ENCODE assay signal across 8 mouse cellular contexts in genomic region chr4:32984801-32985675, GRCm38 (mm10). TPM values are rescaled to one million over a fixed set of nuclear protein-coding genes. Genes with fewer than 3 reads are reported as not detected.
DNase-seq lines count a peak whose midpoint lies in the region; ATAC-seq and TF ChIP-seq lines count a peak whose summit lies in the region.

No protein-coding gene starts in this region.

- intact Hi-C loops in gastrocnemius, adult 2 months (cut with DNase I): loop anchor here (5.0 kb wide), 1 partner anchor 32 kb away; no protein-coding TSS in a partner anchor
- intact Hi-C loops in gastrocnemius, postnatal 36 days (cut with DNase I): loop anchor here (5.0 kb wide), 1 partner anchor 32 kb away; no protein-coding TSS in a partner anchor

- peak; percentile 28; the same call in 1 of the 2 replicates for TF ChIP-seq CTCF in gastrocnemius, adult 2 months (IDR thresholded peaks at IDR 0.05)
- TF ChIP-seq CTCF in intestine, postnatal 0 days (IDR thresholded peaks at IDR 0.05; ENCODE audit: low read depth): peak; percentile 63

- H3K27me3 ChIP-seq in forebrain, embryonic 11.5 days (ENCODE audit: control insufficient read depth, insufficient read depth, low read length): no peaks in the 10 kb centered on the region; the same call in 1 of the 2 replicates
- no peaks in the 10 kb centered on the region for H3K27me3 ChIP-seq in intestine, postnatal 0 days (replicated peaks; ENCODE audit: control insufficient read depth, insufficient read depth, low read length)
- H3K27me3 ChIP-seq in myocyte (ENCODE audit: control insufficient read depth, insufficient read depth, insufficient read length): no peaks in the 10 kb centered on the region

- ATAC-seq in forebrain, embryonic 11.5 days (replicated peaks; ENCODE audit: low FRiP score): peak; percentile 20; the same call in 1 of the 2 replicates
- ATAC-seq in intestine, postnatal 0 days: no peak

- peak overlapping the region; percentile 97 for H3K4me3 ChIP-seq in gastrocnemius, adult 2 months
- H3K4me3 ChIP-seq in forebrain, embryonic 11.5 days (ENCODE audit: low read depth, low read length): peak overlapping the region; percentile 86
- H3K4me3 ChIP-seq in intestine, postnatal 0 days (ENCODE audit: low read depth, low read length): peak overlapping the region; percentile 87
- H3K4me3 ChIP-seq in myocyte: no peak overlapping the region

- no peak for DNase-seq in gastrocnemius, adult 2 months
- DNase-seq in gastrocnemius, postnatal 36 days: no peak
- DNase-seq in ES-CJ7 (ENCODE audit: low read depth, low spot score): peak; percentile 69
- DNase-seq in forebrain, embryonic 11.5 days (ENCODE audit: low spot score): peak; percentile 74
- DNase-seq in T-cell, adult 2 months (ENCODE audit: low spot score): no peak
- DNase-seq in layer of hippocampus, postnatal 36 days: no peak

- peaks cover 15% of the 10 kb centered on the region for H3K4me1 ChIP-seq in forebrain, embryonic 11.5 days (replicated peaks; ENCODE audit: control insufficient read depth, insufficient read depth, low read length)
- H3K4me1 ChIP-seq in intestine, postnatal 0 days (replicated peaks; ENCODE audit: control insufficient read depth, insufficient read depth, low read length): 0 out of 2 replicates have a peak, but pooled peaks cover 3% of the 10 kb centered on the region

- WGBS in forebrain, embryonic 11.5 days: 7% methylated on average over 13 of the region's 13 CpGs
- WGBS in intestine, postnatal 0 days: 49% methylated on average over 13 of the region's 13 CpGs

- no peaks in the 10 kb centered on the region for H3K36me3 ChIP-seq in forebrain, embryonic 11.5 days (ENCODE audit: control insufficient read depth, insufficient read depth, low read length)
- H3K36me3 ChIP-seq in intestine, postnatal 0 days (ENCODE audit: control insufficient read depth, insufficient read depth): no peaks in the 10 kb centered on the region
- no peaks in the 10 kb centered on the region for H3K36me3 ChIP-seq in myocyte (ENCODE audit: control insufficient read depth, insufficient read depth)

- H3K4me2 ChIP-seq in forebrain, embryonic 11.5 days (ENCODE audit: low read depth, low read length, severe bottlenecking): peak overlapping the region; percentile 97
- peak overlapping the region; percentile 99 for H3K4me2 ChIP-seq in intestine, postnatal 0 days (replicated peaks; ENCODE audit: low read depth)
- H3K4me2 ChIP-seq in myocyte (ENCODE audit: low read depth): peak overlapping the region; percentile 76

- TF ChIP-seq POLR2A in myocyte (IDR thresholded peaks at IDR 0.05; ENCODE audit: insufficient read length, low read depth): no peak

- H3K27ac ChIP-seq in gastrocnemius, adult 2 months: peak overlapping the region; percentile 98
- peak overlapping the region; percentile 75 for H3K27ac ChIP-seq in forebrain, embryonic 11.5 days (ENCODE audit: low read depth, low read length)
- H3K27ac ChIP-seq in intestine, postnatal 0 days (ENCODE audit: low read depth, low read length): no peak overlapping the region

- H3K9me3 ChIP-seq in forebrain, embryonic 11.5 days (ENCODE audit: control insufficient read depth, low read length): no peaks in the 10 kb centered on the region
- no peaks in the 10 kb centered on the region for H3K9me3 ChIP-seq in intestine, postnatal 0 days (ENCODE audit: control insufficient read depth)

- H3K79me2 ChIP-seq in myocyte (ENCODE audit: control insufficient read depth, insufficient read depth): no peaks in the 10 kb centered on the region

- peak overlapping the region; percentile 95 for H3K9ac ChIP-seq in forebrain, embryonic 11.5 days (ENCODE audit: low read length)
- H3K9ac ChIP-seq in intestine, postnatal 0 days (ENCODE audit: low read depth, low read length): no peak overlapping the region

- H3ac ChIP-seq in myocyte (ENCODE audit: control insufficient read depth, insufficient read length): no peak overlapping the region

TF ChIP-seq in myocyte, 11 proteins besides CTCF, POLR2A, EP300 and RAD21:
- no peak for TF ChIP-seq POLR2AphosphoS2 (IDR thresholded peaks at IDR 0.05; ENCODE audit: insufficient read length, low read depth)

RNA-seq across cellular contexts. Expression of gene Rragd, which starts 2.2 kb away (rescaled TPM):
- 100 to 1,000 TPM; 174 to 204 TPM for total RNA-seq in gastrocnemius, adult 2 months (2021)
- 100 to 1,000 TPM; 147 to 166 TPM for total RNA-seq in gastrocnemius, postnatal 36 days (2021)
- polyA plus RNA-seq in forebrain, embryonic 11.5 days (2014; fragmentation: Nextera tagmentation; extraction: Ambion mirVana): 28.2 and 30.2 TPM in 2 replicates
- polyA plus RNA-seq in intestine, postnatal 0 days (2015; fragmentation: Nextera tagmentation; extraction: Ambion mirVana): 51.9 and 56.4 TPM in 2 replicates
- 7.9 TPM for polyA plus RNA-seq in myocyte (2012; fragmentation: generic; extraction: Trizol)
- 10 to 100 TPM; 59.8 to 65.4 TPM for total RNA-seq in layer of hippocampus, postnatal 36 days (2021)

RNA-seq across cellular contexts. Expression of gene Ankrd6, which starts 34.4 kb away (rescaled TPM):
- total RNA-seq in gastrocnemius, adult 2 months (2021): 1 to 10 TPM; 2.5 to 6.2 TPM
- total RNA-seq in gastrocnemius, postnatal 36 days (2021): 1 to 10 TPM; 3.3 to 4.1 TPM
- polyA plus RNA-seq in forebrain, embryonic 11.5 days (2014; fragmentation: Nextera tagmentation; extraction: Ambion mirVana): 16.2 and 16.8 TPM in 2 replicates
- 1.3 and 1.6 TPM in 2 replicates for polyA plus RNA-seq in intestine, postnatal 0 days (2015; fragmentation: Nextera tagmentation; extraction: Ambion mirVana)
- polyA plus RNA-seq in myocyte (2012; fragmentation: generic; extraction: Trizol): 0.31 TPM
- 10 to 100 TPM; 39.4 to 43.2 TPM for total RNA-seq in layer of hippocampus, postnatal 36 days (2021)

RNA-seq across cellular contexts. Expression of gene Ube2j1, which starts 46.2 kb away (rescaled TPM):
- 10 to 100 TPM; 50.5 to 54.7 TPM for total RNA-seq in gastrocnemius, adult 2 months (2021)
- total RNA-seq in gastrocnemius, postnatal 36 days (2021): 10 to 100 TPM; 45.6 to 47.8 TPM
- polyA plus RNA-seq in forebrain, embryonic 11.5 days (2014; fragmentation: Nextera tagmentation; extraction: Ambion mirVana): 54.6 and 57.7 TPM in 2 replicates
- 33.3 and 36.8 TPM in 2 replicates for polyA plus RNA-seq in intestine, postnatal 0 days (2015; fragmentation: Nextera tagmentation; extraction: Ambion mirVana)
- polyA plus RNA-seq in myocyte (2012; fragmentation: generic; extraction: Trizol): 31.4 TPM
- total RNA-seq in layer of hippocampus, postnatal 36 days (2021): 100 to 1,000 TPM in 1 of 2 experiments, 10 to 100 TPM in 1; 98.5 to 104 TPM

Comparison
In these comparisons a context has a peak if more than half of its experiments do, and no peak if none do; other contexts are left out.
1. DNase-seq: peak in ES-CJ7 (single experiment) and forebrain, embryonic 11.5 days (single experiment); none in gastrocnemius, adult 2 months (single experiment), gastrocnemius, postnatal 36 days (0 of 2), T-cell, adult 2 months (single experiment) and layer of hippocampus, postnatal 36 days (0 of 2).
2. RNA of gene Ankrd6, which starts 34.4 kb away (total RNA-seq): 39.4 to 43.2 TPM in layer of hippocampus, postnatal 36 days; 2.5 to 6.2 TPM in gastrocnemius, adult 2 months and 3.3 to 4.1 TPM in gastrocnemius, postnatal 36 days; every median in the first group is over 4 times any median in the second.
3. Peak in every context shown above with its lines, with median percentiles within 50 percentile points of each other: H3K4me2 ChIP-seq.